Mouse (Mus musculus): ENCODE measurements around the gene 2610001J05Rik.

Gene 2610001J05Rik

GRCm38 (mm10) chr6:13835720-13836665 lies 35.3 kb downstream of the 2610001J05Rik start:
- DNase-seq (ENCODE audit: low read depth): no peak

GRCm38 (mm10) chr6:13832770-13833169 lies 38.5 kb downstream of the 2610001J05Rik start:
- DNase-seq (ENCODE audit: low read depth): no peak

- no peak for DNase-seq (ENCODE audit: low read depth)
These were observed 42.4 kb downstream of the 2610001J05Rik start for GRCm38 (mm10) chr6:13828877-13829276.
